Mouse (Mus musculus) lung, postnatal 0 days (tissue): ENCODE results near the gene Ccdc126.

Source experiments
- CTCF ChIP-seq: IDR thresholded peaks from 2 replicates; pipeline ENCODE4 v1.5.1; 2016; ENCODE audit warnings: antibody characterized with exemption, mild to moderate bottlenecking
- EP300 ChIP-seq: IDR thresholded peaks from 2 replicates; pipeline ENCODE4 v1.6.1; 2016; ENCODE audit warnings: antibody characterized with exemption, mild to moderate bottlenecking, control low read depth

GRCm38 (mm10) chr6:49373943-49374342 is 54.9 kb downstream of the Ccdc126 start:
- TF ChIP-seq EP300 (peak; percentile 92), CTCF (no peak)
